Mouse (Mus musculus): ENCODE measurements around the gene Gpr160. TPM values are rescaled to one million over a fixed set of nuclear protein-coding genes. Genes with fewer than 3 reads are reported as not detected.
"Not testable (repeated sequence)": the region's sequence is repeated elsewhere in the genome, so short reads cannot be mapped to it uniquely, and the experiment has no call there.

The Gpr160 gene
- under 1 TPM; 0.37 to 0.79 TPM for total RNA-seq (2021)
- long read RNA-seq, experiment 1: 0 reads
- long read RNA-seq, experiment 2, partial matches to known transcripts: 0 of 2 reads
- long read RNA-seq, experiment 2, other reads (novel, unspliced or antisense): 1 of 2 reads

DNA sequence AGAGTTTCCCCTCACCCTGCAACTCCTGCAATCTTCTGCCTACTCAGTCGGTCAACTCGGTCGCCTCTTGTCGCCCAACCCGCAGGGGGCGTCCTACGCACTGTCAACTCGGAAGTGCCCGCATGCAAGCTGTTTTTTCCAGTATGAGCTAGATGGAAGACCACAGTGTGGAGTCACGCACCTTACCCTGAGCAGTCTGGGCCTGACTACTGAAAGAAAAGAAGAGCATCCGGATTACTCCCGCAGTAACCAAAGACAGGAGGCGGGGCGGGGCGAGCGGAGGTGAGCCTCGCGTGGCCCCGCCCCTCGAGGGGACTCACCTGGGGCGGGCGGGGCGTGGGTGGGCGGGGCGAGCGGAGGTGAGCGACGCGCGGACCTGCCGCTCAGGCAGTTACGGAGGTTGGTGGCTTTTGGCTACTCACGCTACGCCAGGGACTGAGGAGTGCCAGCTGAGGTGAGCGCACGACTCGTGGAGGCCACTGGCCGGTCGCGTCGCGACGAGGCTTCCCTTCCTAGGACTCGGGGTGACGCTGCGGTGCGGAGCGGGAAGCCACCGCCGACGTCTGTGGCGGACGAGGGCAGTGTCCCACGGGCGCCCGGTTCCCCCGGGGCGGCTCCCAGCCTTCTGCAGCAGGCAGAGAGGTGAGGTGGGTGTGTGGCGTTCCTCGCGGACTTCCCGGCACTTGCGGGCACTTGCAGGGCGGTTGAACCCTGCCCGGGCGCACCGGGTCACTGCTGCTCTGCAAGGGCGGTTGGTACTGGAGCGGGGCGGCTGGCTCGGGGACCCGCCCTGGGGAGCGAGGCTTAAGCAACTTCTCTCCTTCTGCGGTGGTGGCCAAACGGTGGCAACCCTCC is at the start of gene Gpr160:
Gpr160 (plus strand) TSS at position 347 of the 855 bp plus-strand sequence.
- peak within 1 kb of the TSS; percentile 73 for H3K4me3 ChIP-seq
- peak within 1 kb of the TSS; percentile 54; the same call in 1 of the 2 replicates for H3K27ac ChIP-seq
- peak; percentile 18 to 56 for DNase-seq (ENCODE audit: low spot score in 2 of 2)
- TF ChIP-seq CTCF (conservative IDR thresholded peaks at IDR 0.05): peak; percentile 75

DNA sequence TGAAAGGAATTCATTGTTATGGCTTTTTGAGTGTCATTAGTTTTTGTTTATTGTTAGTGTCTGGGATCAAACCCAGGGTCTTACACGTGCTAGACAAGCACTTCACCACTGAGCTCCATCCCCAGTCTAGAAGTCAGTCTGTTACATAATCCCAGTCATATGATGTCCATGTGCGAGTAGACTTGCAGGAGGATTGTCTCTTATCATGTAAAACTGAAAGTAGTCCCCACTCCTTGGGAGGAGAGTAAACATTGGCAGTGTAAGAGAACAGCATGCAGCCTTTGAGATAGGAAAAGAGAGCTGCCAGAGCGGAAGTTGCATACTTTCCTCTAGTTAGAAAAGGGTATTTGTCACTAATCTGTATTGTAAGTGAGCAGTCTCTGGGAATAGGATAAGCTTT is 42.9 kb upstream of the Gpr160 start:
- Histone ChIP-seq H3K4me3 (no peak overlapping the region), H3K27ac (peak overlapping the region; percentile 1; the same call in 1 of the 2 replicates)
- TF ChIP-seq CTCF (conservative IDR thresholded peaks at IDR 0.05): no peak
- no peak for DNase-seq (ENCODE audit: low spot score in 2 of 2)

DNA sequence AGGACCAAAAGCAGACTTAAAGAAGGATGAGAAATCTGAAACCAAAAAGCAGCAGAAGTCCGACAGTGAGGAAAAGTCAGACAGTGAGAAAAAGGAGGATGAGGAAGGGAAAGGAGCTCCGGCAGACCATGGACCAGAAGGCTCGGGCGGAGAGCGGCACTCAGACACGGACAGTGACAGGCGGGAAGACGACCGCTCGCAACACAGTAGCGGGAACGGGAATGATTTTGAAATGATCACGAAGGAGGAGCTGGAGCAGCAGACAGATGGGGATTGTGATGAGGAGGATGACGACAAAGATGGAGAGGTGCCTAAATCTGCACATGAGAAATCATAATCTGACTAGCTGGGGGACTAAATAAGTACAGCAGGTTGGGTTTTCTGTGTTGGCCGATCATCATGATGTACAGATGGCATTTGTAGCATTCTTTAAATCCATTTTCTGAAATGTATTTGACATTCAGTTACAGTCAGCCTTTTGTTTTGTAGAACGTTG is 37.1 kb upstream of the Gpr160 start:
- H3K4me3 ChIP-seq: no peak overlapping the region
- peak; percentile 63 to 64 for DNase-seq (ENCODE audit: low spot score in 2 of 2)
- H3K27ac ChIP-seq: no peak overlapping the region
- TF ChIP-seq CTCF (conservative IDR thresholded peaks at IDR 0.05): no peak

DNA sequence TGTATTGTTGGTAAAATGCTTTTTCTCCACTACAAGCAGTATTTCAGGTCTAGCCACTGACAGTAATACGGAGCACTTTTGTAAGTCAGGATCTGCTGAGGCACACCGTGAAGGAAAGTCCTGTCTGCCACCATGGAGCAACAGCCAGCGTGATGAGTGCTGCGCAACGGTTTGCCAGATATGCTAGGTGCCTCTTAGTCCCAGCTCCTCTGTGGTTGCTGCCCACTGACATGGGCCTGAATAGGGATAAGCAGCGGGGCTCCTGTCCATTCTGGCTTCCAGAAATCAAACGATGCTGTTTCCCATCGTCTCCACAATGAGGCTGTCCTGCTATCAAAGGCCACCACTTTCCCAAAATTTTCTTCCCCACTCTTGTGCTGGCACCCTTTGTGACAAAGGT is 33.6 kb upstream of the Gpr160 start:
- H3K27ac ChIP-seq: no peak overlapping the region
- no peak for TF ChIP-seq CTCF (conservative IDR thresholded peaks at IDR 0.05)
- no peak for DNase-seq (ENCODE audit: low spot score in 2 of 2)
- no peak overlapping the region for H3K4me3 ChIP-seq

DNA sequence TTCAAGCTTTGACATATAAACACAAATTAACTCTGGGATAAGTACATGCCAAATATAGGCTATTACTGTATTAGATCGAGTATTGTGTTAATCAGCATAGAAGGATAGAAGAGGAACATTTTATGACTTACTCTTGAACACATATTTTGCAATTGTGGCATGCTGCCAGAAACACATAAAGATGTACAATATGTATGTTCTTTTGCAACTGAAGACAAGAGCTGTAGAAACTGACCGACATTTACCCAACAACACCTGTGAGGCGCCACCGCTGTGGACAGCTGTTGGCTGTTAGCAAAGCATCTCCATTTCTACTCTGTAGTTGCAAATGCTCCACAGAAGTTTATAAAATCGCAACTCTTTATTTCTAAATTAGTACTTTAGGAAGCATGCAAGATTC is 29.7 kb upstream of the Gpr160 start:
- TF ChIP-seq CTCF (conservative IDR thresholded peaks at IDR 0.05): no peak
- no peak for DNase-seq (ENCODE audit: low spot score in 2 of 2)
- no peak overlapping the region for H3K27ac ChIP-seq
- no peak overlapping the region for H3K4me3 ChIP-seq

DNA sequence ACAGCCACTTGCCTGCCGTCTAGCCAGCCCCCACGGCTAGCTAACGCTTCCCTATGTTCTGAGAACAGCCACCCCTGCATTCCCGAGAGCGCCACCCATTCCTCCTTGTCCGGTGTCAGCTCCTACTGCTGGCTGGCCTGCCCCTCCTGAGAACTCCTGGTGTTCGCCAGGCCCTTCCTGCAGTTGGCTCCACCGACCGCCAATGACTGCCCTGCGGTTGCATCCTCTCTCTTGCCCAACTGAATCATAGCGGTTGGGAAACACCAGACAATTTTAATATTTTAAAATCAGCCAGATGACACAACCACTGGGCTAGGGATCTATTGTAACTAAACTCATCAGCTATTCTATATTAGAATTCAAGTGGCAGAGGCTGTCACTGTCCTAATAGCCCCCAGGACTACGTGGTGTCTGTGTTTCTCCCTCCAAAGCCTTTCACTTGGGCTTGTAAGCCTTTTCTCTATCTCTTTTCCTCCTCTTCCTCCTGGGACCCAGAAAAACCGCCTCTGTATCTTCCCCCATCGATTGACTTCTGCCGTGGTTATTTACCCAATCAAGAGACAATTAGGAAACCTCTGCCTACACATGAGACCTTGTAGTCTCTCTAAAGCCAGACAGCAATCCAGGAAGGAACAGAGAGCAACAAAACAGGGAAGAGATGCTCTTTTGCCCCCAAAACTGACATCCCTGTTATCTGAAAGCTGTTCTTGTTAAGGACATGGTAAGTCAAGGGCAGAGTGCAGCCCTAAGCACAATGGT is 23.7 kb upstream of the Gpr160 start:
- no peak for DNase-seq (ENCODE audit: low spot score in 2 of 2)
- TF ChIP-seq CTCF (conservative IDR thresholded peaks at IDR 0.05): no peak
- no peak overlapping the region for H3K4me3 ChIP-seq
- H3K27ac ChIP-seq: no peak overlapping the region

DNA sequence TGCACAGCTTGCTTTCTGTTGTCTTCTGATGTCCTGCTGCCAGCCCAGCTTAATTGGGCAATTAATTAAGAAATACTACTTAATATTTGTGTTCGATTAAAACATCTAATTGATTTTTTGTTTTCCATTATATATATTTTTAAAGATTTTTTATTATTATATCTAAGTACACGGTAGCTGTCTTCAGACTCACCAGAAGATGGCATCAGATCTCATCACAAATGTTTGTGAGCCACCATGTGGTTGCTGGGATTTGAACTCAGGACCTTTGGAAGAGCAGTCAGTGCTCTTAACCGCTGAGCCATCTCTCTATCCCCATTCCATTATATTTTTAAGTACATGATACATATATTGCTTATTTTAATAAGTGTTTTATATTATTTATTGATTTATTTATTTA is 22.5 kb upstream of the Gpr160 start:
- Histone ChIP-seq H3K4me3 (no peak overlapping the region), H3K27ac (no peak overlapping the region)
- TF ChIP-seq CTCF (conservative IDR thresholded peaks at IDR 0.05): peak; percentile 66
- no peak for DNase-seq (ENCODE audit: low spot score in 2 of 2)

DNA sequence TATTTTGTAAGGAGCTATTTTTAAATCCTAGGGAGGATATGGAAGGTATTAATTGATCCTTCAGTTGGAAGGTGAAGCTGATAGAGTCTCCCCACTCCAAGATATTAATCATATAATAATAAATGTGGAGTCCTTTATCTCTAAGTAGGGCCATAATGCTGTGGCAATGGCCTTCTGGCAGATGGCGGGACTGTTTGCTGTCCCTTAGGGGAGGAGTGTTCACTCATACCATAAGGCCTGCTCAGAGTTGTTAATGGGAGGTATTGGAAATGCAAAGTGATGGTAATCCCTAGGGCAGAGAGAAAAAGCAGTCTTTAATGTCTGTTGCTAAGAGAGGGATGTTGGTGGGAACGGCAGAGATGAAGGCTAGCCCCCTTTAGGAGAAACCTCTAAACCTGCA is 10.0 kb upstream of the Gpr160 start:
- Histone ChIP-seq H3K27ac (no peak overlapping the region), H3K4me3 (no peak overlapping the region)
- no peak for TF ChIP-seq CTCF (conservative IDR thresholded peaks at IDR 0.05)
- no peak for DNase-seq (ENCODE audit: low spot score in 2 of 2)

DNA sequence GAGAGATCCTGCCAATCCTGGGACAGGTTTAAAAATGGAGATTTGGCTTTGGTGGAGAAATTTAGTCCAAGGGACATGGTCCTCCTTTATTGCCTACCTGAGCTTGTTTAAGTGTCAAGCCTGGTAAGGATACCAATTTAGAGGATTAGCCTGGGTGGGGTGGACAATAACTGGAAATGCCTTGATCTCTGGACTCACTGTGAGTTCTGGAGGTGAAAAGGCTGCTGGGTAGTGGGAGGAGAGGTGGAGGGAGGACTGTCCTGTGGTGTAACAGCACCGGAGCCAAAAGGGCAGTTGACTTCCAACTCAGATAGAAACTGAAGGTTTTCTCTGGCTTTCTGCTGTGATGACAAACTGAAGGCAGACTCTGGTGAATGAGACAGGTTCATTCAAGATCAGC is 8.3 kb upstream of the Gpr160 start:
- DNase-seq (ENCODE audit: low spot score in 2 of 2): no peak
- H3K4me3 ChIP-seq: no peak overlapping the region
- no peak overlapping the region for H3K27ac ChIP-seq
- no peak for TF ChIP-seq CTCF (conservative IDR thresholded peaks at IDR 0.05)

DNA sequence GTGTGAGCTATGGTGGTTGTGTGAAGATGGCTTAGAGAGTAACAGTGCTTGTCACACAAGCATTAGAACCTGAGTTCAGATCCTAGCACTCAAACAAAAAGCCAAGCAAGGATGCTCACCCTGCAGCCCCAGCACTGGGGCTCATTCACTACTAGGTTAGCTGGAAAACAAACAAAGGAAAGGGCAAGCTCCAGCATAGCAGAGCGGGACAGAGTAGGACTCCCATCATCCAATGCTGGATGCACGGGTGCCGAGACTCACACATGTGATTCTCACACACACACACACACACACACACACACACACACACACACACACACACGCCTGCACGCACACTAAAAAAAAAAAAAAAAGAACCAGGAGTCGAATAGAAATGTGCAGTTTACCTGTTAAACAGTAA is 4.3 kb upstream of the Gpr160 start:
- Histone ChIP-seq H3K4me3 (no peak overlapping the region), H3K27ac (no peak overlapping the region)
- DNase-seq (ENCODE audit: low spot score in 2 of 2): no peak
- TF ChIP-seq CTCF (conservative IDR thresholded peaks at IDR 0.05): no peak

DNA sequence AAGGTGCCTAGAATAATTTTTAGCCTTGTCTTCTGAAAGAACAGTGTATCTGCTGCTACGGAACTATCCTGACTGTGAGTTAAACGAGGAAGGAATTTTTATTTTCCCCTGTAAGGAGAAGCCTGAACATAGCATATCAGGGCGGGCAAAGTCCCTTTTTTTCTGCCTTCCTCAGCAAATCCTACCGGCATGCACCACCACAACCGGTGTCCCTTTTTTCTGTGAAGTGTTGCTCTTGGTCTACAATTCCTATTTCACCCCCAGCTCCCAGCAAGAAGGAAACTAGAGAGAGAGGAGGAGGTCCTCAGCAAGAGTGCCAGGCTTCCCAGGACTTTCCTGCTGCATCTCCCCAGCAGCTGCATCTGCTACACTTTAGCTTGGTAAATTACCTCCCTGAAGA is 2.2 kb upstream of the Gpr160 start:
- no peak overlapping the region for H3K4me3 ChIP-seq
- no peak overlapping the region for H3K27ac ChIP-seq
- TF ChIP-seq CTCF (conservative IDR thresholded peaks at IDR 0.05): no peak
- DNase-seq (ENCODE audit: low spot score in 2 of 2): no peak

DNA sequence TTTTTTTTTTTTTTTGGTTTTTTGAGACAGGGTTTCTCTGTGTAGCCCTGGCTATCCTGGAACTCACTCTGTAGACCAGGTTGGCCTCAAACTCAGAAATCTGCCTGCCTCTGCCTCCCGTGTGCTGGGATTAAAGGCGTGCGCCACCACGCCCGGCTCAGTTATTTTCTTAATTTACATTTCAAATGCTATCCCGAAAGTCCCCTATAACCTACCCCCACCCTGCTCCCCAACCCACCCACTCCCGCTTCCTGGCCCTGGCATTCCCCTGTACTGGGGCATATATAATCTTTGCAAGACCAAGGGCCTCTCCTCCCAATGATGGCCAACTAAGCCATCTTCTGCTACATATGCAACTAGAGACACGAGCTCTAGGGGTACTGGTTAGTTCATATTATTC is 3.8 kb downstream of the Gpr160 start:
- DNase-seq (ENCODE audit: low spot score in 2 of 2); H3K4me3 ChIP-seq; H3K27ac ChIP-seq: not testable (repeated sequence)

DNA sequence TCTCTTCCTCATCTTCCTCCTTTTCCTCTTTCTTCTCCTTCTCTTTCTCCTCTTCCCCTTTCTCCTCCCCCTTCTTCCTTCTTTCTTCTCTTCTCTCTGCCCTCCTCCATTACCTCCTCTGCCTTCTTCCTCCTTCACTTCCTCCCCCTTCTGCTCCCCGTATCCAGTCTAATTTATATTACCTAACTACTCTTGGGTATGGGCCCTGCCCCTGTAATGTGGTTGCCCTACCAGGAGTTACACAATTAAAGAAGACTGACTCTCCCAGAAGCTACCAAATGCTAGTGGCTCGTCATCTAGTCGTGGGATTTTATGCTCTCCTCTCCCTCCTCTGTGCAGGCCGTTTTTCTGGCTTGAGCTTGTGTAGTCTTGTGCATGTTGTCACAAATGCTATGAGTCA is 5.0 kb downstream of the Gpr160 start:
- TF ChIP-seq CTCF (conservative IDR thresholded peaks at IDR 0.05): no peak
- H3K4me3 ChIP-seq: no peak overlapping the region
- no peak for DNase-seq (ENCODE audit: low spot score in 2 of 2)
- no peak overlapping the region for H3K27ac ChIP-seq
